Mouse (Mus musculus) spleen, adult 2 months (tissue): ENCODE results near the gene Gm11444. TPM values are rescaled to one million over a fixed set of nuclear protein-coding genes. Genes with fewer than 3 reads are reported as not detected.

Experiments used
- DNase-seq, 2 experiments: peaks; one replicate each; pipeline versions ENCODE4 v3.0.0 to v3.0.0-alpha.2; 2012 to 2021; ENCODE audit warnings: low spot score in 2 of 2, low read depth in 1 of 2
- H3K27ac ChIP-seq: fragments of 200-500 bp; 2 replicates; pipeline ENCODE4 v1.5.1; 2012; ENCODE audit warnings: low read length, inconsistent platforms; ENCODE audit not compliant: insufficient read depth
- H3K27me3 ChIP-seq: fragments of 200-500 bp; 2 replicates; pipeline ENCODE4 v1.6.1; 2012; ENCODE audit warnings: mild to moderate bottlenecking, moderate library complexity, low read length, inconsistent platforms; ENCODE audit not compliant: control insufficient read depth, insufficient read depth
- H3K36me3 ChIP-seq: fragments of 200-500 bp; 2 replicates; pipeline ENCODE4 v1.6.1; 2012; ENCODE audit warnings: mild to moderate bottlenecking, low read length, inconsistent platforms; ENCODE audit not compliant: control insufficient read depth, insufficient read depth
- H3K4me1 ChIP-seq: fragments of 200-500 bp; 2 replicates; pipeline ENCODE4 v1.6.1; 2011; ENCODE audit warnings: inconsistent platforms; ENCODE audit not compliant: control insufficient read depth, insufficient read depth, insufficient read length
- H3K4me3 ChIP-seq: fragments of 200-500 bp; 2 replicates; pipeline ENCODE4 v1.5.1; 2011; ENCODE audit warnings: mild to moderate bottlenecking, inconsistent platforms; ENCODE audit not compliant: insufficient read depth, insufficient read length; ENCODE audit errors: extremely low read depth
- CTCF ChIP-seq: fragments of 200-500 bp; IDR thresholded peaks from 2 replicates; pipeline ENCODE4 v1.5.1; 2011; ENCODE audit warnings: mild to moderate bottlenecking, inconsistent platforms; ENCODE audit not compliant: insufficient read depth, insufficient read length, insufficient replicate concordance; ENCODE audit errors: extremely low read depth
- POLR2A ChIP-seq: fragments of 200-500 bp; IDR thresholded peaks from 2 replicates; pipeline ENCODE4 v1.6.1; 2011; ENCODE audit warnings: low read depth, low read length, inconsistent platforms
- WGBS: fragments of 180-500 bp; shearing (Covaris S2); methylation state at CpG from one replicate; pipeline ENCODE4 v1.1.7; 2018; 5-methylcytosine and 5-hydroxymethylcytosine counted together
- polyA plus RNA-seq: library from polyadenylated mRNA; depleted of rRNA; stranded (reverse); fragments of >200 nt; gene quantifications from 2 replicates; pipeline ENCODE4 v1.2.3, GENCODE M21; 2012

Gene Gm11444
- polyA plus RNA-seq, 1 experiment: not detected

- Histone ChIP-seq H3K27ac (no peak overlapping the region), H3K36me3 (no peaks in the 10 kb centered on the region), H3K4me1 (no peaks in the 10 kb centered on the region), H3K27me3 (peaks cover 44% of the 10 kb centered on the region), H3K4me3 (no peak overlapping the region)
- TF ChIP-seq CTCF: no peak
- no peak for TF ChIP-seq POLR2A
- DNase-seq: no peak
- WGBS: 32% methylated on average over 6 of the region's 6 CpGs
These were observed 37.1 kb upstream of the Gm11444 start for GRCm38 (mm10) chr11:85887273-85887672.

DNA sequence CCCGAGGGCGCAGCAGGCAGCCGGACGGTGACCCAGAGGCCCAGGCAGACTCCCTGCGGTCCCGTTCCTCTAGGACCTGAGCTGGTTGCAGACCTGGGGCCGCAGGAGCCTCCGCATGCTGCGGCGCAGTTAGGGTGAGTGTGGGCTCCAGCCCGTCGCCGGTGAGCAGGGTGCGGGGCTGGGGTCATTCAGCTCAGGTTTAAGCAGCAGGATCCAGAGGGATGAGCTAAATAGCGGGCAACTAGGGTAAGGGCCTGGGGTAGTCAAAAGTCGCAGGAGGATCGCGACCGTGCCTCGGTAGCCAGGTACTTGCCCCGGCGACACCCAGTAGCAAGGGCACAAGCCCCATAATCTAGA lies 36.3 kb upstream of the Gm11444 start:
- no peak for TF ChIP-seq POLR2A
- TF ChIP-seq CTCF: no peak
- H3K27ac ChIP-seq: no peak overlapping the region
- 19% methylated on average over 22 of the region's 22 CpGs for WGBS
- H3K27me3 ChIP-seq: peaks cover 44% of the 10 kb centered on the region
- no peaks in the 10 kb centered on the region for H3K4me1 ChIP-seq
- no peaks in the 10 kb centered on the region for H3K36me3 ChIP-seq
- DNase-seq: no peak
- no peak overlapping the region for H3K4me3 ChIP-seq

- no peak within 1 kb of the TSS for H3K4me3 ChIP-seq
- H3K27me3 ChIP-seq: peaks cover 39% of the 10 kb centered on the region
- DNase-seq: no peak
- TF ChIP-seq POLR2A (no peak), CTCF (no peak)
- 55% methylated on average over 23 of the region's 28 CpGs for WGBS
- no peak within 1 kb of the TSS for H3K27ac ChIP-seq
- no peaks in the 10 kb centered on the region for H3K4me1 ChIP-seq
- H3K36me3 ChIP-seq: no peaks in the 10 kb centered on the region
These were observed 35.7 kb upstream of the Gm11444 start, which contains the start of gene Tbx4 for GRCm38 (mm10) chr11:85885665-85886428. Gene Tbx4, plus strand, starts transcription at chr11:85886422.

- Histone ChIP-seq H3K4me1 (no peaks in the 10 kb centered on the region), H3K36me3 (no peaks in the 10 kb centered on the region), H3K4me3 (no peak overlapping the region), H3K27me3 (peaks cover 29% of the 10 kb centered on the region), H3K27ac (no peak overlapping the region)
- 83% methylated on average over 4 of the region's 4 CpGs for WGBS
- DNase-seq: no peak
- TF ChIP-seq POLR2A (no peak), CTCF (no peak)
These were observed 34.4 kb upstream of the Gm11444 start for GRCm38 (mm10) chr11:85884498-85884897.

- Histone ChIP-seq H3K4me1 (no peaks in the 10 kb centered on the region), H3K27ac (no peak overlapping the region), H3K27me3 (no peaks in the 10 kb centered on the region; the same call in 1 of the 2 replicates), H3K36me3 (no peaks in the 10 kb centered on the region), H3K4me3 (no peak overlapping the region)
- no peak for DNase-seq
- WGBS: 84% methylated on average over 24 of the region's 24 CpGs
- TF ChIP-seq CTCF: no peak
- TF ChIP-seq POLR2A: no peak
These were observed 26.1 kb upstream of the Gm11444 start for GRCm38 (mm10) chr11:85876059-85876788.

DNA sequence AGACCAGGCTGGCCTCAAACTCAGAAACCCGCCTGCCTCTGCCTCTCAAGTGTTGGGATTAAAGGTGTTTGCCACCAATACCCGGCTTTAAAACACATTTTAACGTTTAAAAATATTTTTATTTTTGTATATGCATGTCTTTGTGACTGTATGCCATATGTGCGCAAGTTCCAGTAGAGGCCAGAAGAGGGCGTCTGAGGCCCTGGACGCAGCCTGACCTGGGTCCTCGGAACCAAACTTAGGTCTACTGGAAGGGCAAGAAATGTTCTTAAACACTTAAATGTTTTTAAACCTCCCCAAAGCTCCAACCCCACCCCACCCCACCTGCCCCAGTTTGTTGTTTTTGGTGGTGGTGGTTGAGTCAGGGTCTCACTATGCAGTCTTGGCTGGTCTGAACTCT lies 14.2 kb upstream of the Gm11444 start:
- Histone ChIP-seq H3K4me1 (no peaks in the 10 kb centered on the region), H3K27me3 (no peaks in the 10 kb centered on the region), H3K36me3 (no peaks in the 10 kb centered on the region), H3K27ac (no peak overlapping the region), H3K4me3 (no peak overlapping the region)
- TF ChIP-seq CTCF (no peak), POLR2A (no peak)
- DNase-seq: no peak
- WGBS: 43% methylated on average over 7 of the region's 7 CpGs
